Mouse (Mus musculus): ENCODE data around the gene Ero1l.

GRCm38 (mm10) chr14:45323320-45323719 lies 4.7 kb upstream of the Ero1l start:
- TF ChIP-seq TBP (conservative IDR thresholded peaks at IDR 0.05; ENCODE audit: low read depth, low read length) (no peak), ELF1 (IDR thresholded peaks at IDR 0.05; ENCODE audit: low read depth, low read length) (no peak), POLR2A (IDR thresholded peaks at IDR 0.05; ENCODE audit: low read depth, low read length) (no peak), ZC3H11A (IDR thresholded peaks at IDR 0.05; ENCODE audit: low read depth, low read length) (no peak), USF1 (IDR thresholded peaks at IDR 0.05; ENCODE audit: low read depth, low read length) (no peak), NRF1 (IDR thresholded peaks at IDR 0.05; ENCODE audit: low read depth, low read length) (no peak)

Measured in CH12.LX (cell line).